Mouse (Mus musculus): ENCODE results near the gene Tomm40.

DNA sequence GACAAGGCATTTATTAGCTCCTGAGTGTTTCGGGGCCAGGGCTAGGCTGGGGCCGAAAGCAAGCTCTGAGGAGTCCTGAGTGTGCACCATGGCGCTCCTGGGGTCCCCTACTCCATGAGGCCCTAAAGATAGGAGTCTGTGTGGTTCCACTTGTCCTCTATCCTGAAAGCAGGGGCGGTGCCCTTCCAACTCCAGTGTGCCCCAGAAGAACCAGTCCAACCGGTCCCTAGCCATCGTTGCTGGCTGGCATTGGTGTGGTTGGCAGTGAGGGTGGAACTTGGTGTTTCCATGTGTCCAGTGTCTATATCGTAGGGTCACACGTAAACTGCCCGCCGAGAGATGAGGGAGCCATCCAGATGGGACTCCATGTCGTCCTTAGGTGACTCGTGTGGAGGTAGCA, 8.9 kb upstream of the Tomm40 start:
- TF ChIP-seq POLR2A (IDR thresholded peaks at IDR 0.05; ENCODE audit: control insufficient read depth, extremely low read depth, insufficient read depth, low read length, poor library complexity) (no peak), CTCF (IDR thresholded peaks at IDR 0.05; ENCODE audit: borderline replicate concordance, control insufficient read depth, extremely low read depth, insufficient read depth, low read length, poor library complexity) (no peak)

Data from thymus, adult 2 months (tissue).